Mouse (Mus musculus) midbrain, postnatal 0 days (tissue): ENCODE results near the gene Asb4. TPM values are rescaled to one million over a fixed set of nuclear protein-coding genes. Genes with fewer than 3 reads are reported as not detected.

ENCODE experiments used
- ATAC-seq: fragments of 200-750 bp; cut with Nextera tagmentation; 2 replicates; pipeline ENCODE4 v1.8.0; 2017; ENCODE audit warnings: moderate number of reproducible peaks, mild to moderate bottlenecking, moderate TSS enrichment, moderate library complexity; ENCODE audit not compliant: low FRiP score
- DNase-seq: peaks from one replicate; pipeline ENCODE4 v3.0.0-alpha.2; 2015; ENCODE audit warnings: low spot score
- H3K27ac ChIP-seq: fragments of 300-500 bp; sonication (generic); 2 replicates; pipeline ENCODE4 v1.5.1; 2014; ENCODE audit warnings: low read depth, mild to moderate bottlenecking, low read length, mixed read lengths
- H3K27me3 ChIP-seq: fragments of 300-500 bp; sonication (generic); 2 replicates; pipeline ENCODE4 v1.6.1; 2014; ENCODE audit warnings: low read length, control low read depth, mixed read lengths; ENCODE audit not compliant: insufficient read depth
- H3K36me3 ChIP-seq: fragments of 300-500 bp; sonication (generic); 2 replicates; pipeline ENCODE4 v1.6.1; 2014; ENCODE audit warnings: low read length, control low read depth, mixed read lengths; ENCODE audit not compliant: insufficient read depth
- H3K4me1 ChIP-seq: fragments of 300-500 bp; sonication (generic); 2 replicates; pipeline ENCODE4 v1.6.1; 2014; ENCODE audit warnings: mild to moderate bottlenecking, control low read depth, antibody characterized with exemption, low read length, mixed read lengths; ENCODE audit not compliant: insufficient read depth
- H3K4me2 ChIP-seq: fragments of 300-500 bp; sonication (generic); 2 replicates; pipeline ENCODE4 v1.6.1; 2014; ENCODE audit warnings: low read depth, mild to moderate bottlenecking, low read length, mixed read lengths; ENCODE audit not compliant: poor library complexity, severe bottlenecking
- H3K4me3 ChIP-seq: fragments of 300-500 bp; sonication (generic); 2 replicates; pipeline ENCODE4 v1.5.1; 2014; ENCODE audit warnings: low read depth, mild to moderate bottlenecking, low read length, moderate library complexity
- H3K9ac ChIP-seq: fragments of 300-500 bp; sonication (generic); replicated peaks from 2 replicates; pipeline ENCODE4 v1.6.1; 2014; ENCODE audit warnings: mild to moderate bottlenecking, low read length, moderate library complexity, mixed read lengths; ENCODE audit not compliant: poor library complexity, severe bottlenecking
- H3K9me3 ChIP-seq: fragments of 300-500 bp; sonication (generic); 2 replicates; pipeline ENCODE4 v1.6.1; 2016; ENCODE audit warnings: low read length, control low read depth
- CTCF ChIP-seq: IDR thresholded peaks from 2 replicates; pipeline ENCODE4 v1.5.1; 2016; ENCODE audit warnings: antibody characterized with exemption, mild to moderate bottlenecking
- WGBS: fragments of 180-500 bp; shearing (Covaris S2); extraction: QIAGEN DNeasy Blood & Tissue Kit; methylation state at CpG from one replicate; pipeline ENCODE4 v1.1.7; 2014; 5-methylcytosine and 5-hydroxymethylcytosine counted together
- polyA plus RNA-seq: library from polyadenylated mRNA; unstranded; fragments of >200 nt; fragmentation: Nextera tagmentation; extraction: Ambion mirVana; gene quantifications from 2 replicates; pipeline ENCODE4 v1.2.1, GENCODE M21; 2015
- total RNA-seq: library from RNA; depleted of rRNA; stranded (reverse); fragments of >200 nt; gene quantifications from 2 replicates; pipeline ENCODE4 v1.2.3, GENCODE M21; 2014

Gene Asb4
- total and polyA plus RNA-seq, 2 experiments from 2014 or later, result 9.7 to 23.0 TPM

DNA sequence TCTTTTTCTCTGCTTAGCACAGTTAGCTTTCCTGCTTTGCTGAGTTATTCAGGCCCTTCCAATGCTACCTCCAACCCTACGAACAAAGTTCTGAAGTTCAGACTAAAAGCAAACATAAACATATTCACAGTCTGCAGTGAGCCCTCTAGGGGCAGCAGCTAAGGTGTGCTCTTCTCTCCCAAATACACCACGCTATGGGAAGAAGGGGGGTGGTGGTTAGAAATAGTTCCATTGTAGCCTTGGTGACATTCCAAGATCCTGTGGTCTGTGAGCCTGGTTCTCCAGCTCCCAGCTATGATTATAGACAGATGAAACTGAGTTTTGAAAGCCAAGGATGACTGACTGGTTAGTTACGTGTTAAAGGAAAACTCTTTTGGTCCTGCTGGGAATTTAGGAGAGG lies 13.6 kb downstream of the Asb4 start:
- H3K9me3 ChIP-seq, result no peaks in the 10 kb centered on the region
- no peak overlapping the region for H3K4me3 ChIP-seq
- no peaks in the 10 kb centered on the region for H3K36me3 ChIP-seq
- ATAC-seq (no peak), DNase-seq (no peak)
- H3K4me2 ChIP-seq, result no peak overlapping the region
- WGBS, result 68% methylated on average over 3 of the region's 3 CpGs
- peak; percentile 60 for TF ChIP-seq CTCF
- no peaks in the 10 kb centered on the region for H3K4me1 ChIP-seq
- H3K27me3 ChIP-seq, result peaks cover 4% of the 10 kb centered on the region; the same call in 1 of the 2 replicates
- H3K9ac ChIP-seq, result no peak overlapping the region
- no peak overlapping the region for H3K27ac ChIP-seq

DNA sequence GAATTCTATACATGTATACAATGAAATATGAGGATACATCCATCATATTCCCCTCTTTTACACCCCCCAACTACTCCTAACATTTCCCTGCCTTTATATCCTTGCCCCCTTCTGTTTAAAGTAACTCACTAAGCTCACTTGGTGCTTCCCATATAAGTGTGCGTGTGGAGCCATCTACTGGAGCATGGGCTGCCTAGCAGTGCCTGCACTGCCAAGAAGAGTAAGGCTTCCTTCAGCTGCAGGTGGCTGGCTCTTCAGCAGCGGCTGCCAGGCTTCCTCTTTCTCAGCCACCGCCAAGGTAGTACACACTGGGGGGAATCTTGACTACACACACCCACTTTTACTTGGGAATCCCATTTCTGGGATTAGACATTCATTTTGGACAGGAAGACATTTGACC lies 18.2 kb downstream of the Asb4 start:
- Histone ChIP-seq H3K4me2 (no peak overlapping the region), H3K4me1 (no peaks in the 10 kb centered on the region), H3K9me3 (no peaks in the 10 kb centered on the region), H3K4me3 (no peak overlapping the region), H3K27ac (no peak overlapping the region), H3K9ac (no peak overlapping the region), H3K36me3 (no peaks in the 10 kb centered on the region), H3K27me3 (no peaks in the 10 kb centered on the region)
- ATAC-seq (peak; percentile 75), DNase-seq (peak; percentile 91)
- 1% methylated on average over 3 of the region's 3 CpGs for WGBS
- peak; percentile 93 for TF ChIP-seq CTCF

DNA sequence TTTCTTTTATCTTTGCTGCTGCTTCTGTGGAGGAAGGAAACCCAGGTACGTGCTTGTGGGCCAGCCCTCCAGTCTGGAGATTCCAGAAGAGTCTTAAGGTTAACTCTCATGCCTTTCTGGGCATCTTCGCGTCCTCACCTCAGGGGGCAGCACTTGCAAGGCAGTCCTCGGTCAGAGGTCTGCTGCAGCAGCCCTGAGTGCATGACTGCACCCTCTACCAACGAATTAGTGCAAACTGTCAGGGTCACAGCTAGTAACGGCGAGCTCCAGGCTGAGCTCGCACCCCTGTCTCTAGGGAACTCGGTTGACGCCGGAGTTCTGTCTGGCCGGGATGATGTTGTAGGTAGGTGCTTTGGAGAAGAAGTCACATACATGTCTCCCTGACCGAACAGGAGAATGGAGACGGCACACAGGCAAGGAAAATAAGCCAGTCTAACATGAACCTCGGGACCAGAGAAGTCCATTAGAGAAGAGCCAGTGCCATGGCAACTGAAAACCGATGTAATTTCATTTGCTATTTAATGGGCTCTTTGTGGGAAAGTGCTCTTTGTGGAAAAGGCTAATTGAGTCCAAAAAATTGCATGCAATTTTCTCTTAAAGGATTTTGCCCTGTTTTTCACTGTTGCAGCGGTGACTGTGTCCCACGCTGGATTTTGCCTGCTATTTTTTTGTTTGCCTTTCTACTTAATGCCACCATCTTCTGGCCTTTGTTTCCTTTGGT lies 20.1 kb downstream of the Asb4 start:
- Histone ChIP-seq H3K9ac (no peak overlapping the region), H3K36me3 (no peaks in the 10 kb centered on the region), H3K4me3 (peak overlapping the region; percentile 14; the same call in 1 of the 2 replicates), H3K27me3 (no peaks in the 10 kb centered on the region), H3K4me2 (peak overlapping the region; percentile 40), H3K4me1 (no peaks in the 10 kb centered on the region; the same call in 1 of the 2 replicates), H3K9me3 (no peaks in the 10 kb centered on the region), H3K27ac (no peak overlapping the region)
- 7% methylated on average over 18 of the region's 18 CpGs for WGBS
- TF ChIP-seq CTCF, result peak; percentile 73
- peak; percentile 50 for DNase-seq
- peak; percentile 78 for ATAC-seq

DNA sequence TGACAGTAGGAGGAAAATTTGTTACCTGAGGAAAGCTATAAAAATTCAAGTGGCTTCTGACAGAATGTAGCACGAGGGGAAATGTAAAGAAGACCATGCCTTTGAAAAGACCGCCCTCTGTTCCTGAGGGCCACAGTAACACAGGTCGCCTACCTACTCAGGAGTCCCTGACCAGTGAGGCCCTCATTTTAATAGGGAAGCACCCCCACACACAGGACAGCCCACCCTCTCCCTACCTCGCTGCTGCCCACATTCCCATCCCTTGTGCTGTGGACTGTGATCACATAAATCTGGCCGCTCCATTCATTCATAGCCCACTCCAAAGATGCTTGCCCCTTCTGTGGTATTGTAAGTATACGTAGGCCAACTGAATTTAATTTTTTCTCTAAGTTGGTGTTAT lies 20.8 kb downstream of the Asb4 start:
- no peak for TF ChIP-seq CTCF
- no peaks in the 10 kb centered on the region for H3K36me3 ChIP-seq
- H3K27ac ChIP-seq, result no peak overlapping the region
- H3K9ac ChIP-seq, result no peak overlapping the region
- WGBS, result 57% methylated on average over 6 of the region's 6 CpGs
- H3K4me1 ChIP-seq, result peaks cover 7% of the 10 kb centered on the region; the same call in 1 of the 2 replicates
- no peak for DNase-seq
- H3K4me2 ChIP-seq, result no peak overlapping the region
- no peak for ATAC-seq
- no peaks in the 10 kb centered on the region for H3K27me3 ChIP-seq
- H3K9me3 ChIP-seq, result no peaks in the 10 kb centered on the region
- no peak overlapping the region for H3K4me3 ChIP-seq

DNA sequence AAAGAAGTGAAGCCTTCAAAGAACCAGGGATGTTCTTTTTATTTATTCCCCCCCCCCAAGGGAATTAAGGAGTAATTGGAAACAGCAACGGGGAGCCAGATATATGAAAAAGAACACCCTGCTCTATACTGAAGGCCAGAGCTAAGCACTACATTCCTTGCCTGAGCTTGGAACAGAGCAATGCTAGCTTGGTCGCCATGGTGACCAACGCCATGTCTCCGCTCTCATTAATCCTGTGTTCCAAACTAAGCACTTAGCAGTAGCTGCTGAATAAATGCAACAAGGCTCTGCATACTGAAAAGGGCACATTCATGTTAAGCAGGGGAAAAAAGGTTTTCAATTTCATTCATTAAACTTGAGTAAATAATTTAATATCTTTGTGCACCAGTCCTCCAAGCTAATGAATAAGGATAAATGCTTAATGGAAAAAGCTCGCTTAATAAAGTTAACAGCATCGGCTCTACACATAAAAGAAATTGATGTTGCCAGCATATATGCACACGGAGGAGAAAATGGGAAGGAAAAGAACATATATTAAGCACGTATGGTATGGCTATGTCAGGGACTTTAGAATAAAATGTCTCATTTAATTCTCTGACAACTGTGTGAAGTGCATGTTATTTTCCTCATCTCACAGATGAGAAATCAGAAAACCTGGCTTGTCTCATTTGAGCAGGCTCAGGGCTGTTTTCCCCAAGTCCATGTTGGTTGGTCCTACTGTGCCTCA lies 25.4 kb downstream of the Asb4 start:
- no peak overlapping the region for H3K4me2 ChIP-seq
- peak; percentile 85 for DNase-seq
- WGBS, result 13% methylated on average over 8 of the region's 8 CpGs
- peak; percentile 92 for ATAC-seq
- no peaks in the 10 kb centered on the region for H3K36me3 ChIP-seq
- H3K9me3 ChIP-seq, result no peaks in the 10 kb centered on the region
- peak overlapping the region; percentile 43; the same call in 1 of the 2 replicates for H3K27ac ChIP-seq
- H3K9ac ChIP-seq, result no peak overlapping the region
- H3K27me3 ChIP-seq, result no peaks in the 10 kb centered on the region
- H3K4me1 ChIP-seq, result peaks cover 11% of the 10 kb centered on the region
- no peak for TF ChIP-seq CTCF
- no peak overlapping the region for H3K4me3 ChIP-seq

DNA sequence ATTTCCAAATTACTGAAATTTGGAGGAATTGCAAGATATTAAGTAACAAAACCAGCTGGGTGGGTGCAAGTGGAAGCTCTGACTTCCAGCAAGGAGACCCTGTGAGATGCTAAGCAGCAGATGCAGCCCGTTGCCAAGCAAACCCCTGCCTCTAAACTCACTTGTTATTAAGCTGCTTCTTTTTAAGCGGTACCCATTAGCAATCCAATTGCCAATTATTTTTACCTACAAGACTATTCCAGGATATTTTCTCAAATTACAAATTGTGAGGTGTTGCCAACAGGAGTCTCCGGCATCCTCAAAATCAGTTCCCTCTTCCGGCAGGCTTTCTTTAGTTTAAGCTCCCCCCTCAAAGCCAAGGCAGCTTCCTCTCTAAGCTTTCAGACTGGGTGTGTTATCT lies 26.5 kb downstream of the Asb4 start:
- no peak for DNase-seq
- H3K9ac ChIP-seq, result no peak overlapping the region
- ATAC-seq, result no peak
- no peaks in the 10 kb centered on the region for H3K36me3 ChIP-seq
- H3K27ac ChIP-seq, result no peak overlapping the region
- peaks cover 11% of the 10 kb centered on the region for H3K4me1 ChIP-seq
- no peak for TF ChIP-seq CTCF
- H3K27me3 ChIP-seq, result no peaks in the 10 kb centered on the region
- H3K4me3 ChIP-seq, result no peak overlapping the region
- WGBS, result 41% methylated on average over 4 of the region's 4 CpGs
- H3K9me3 ChIP-seq, result no peaks in the 10 kb centered on the region
- H3K4me2 ChIP-seq, result no peak overlapping the region
